14 mouse cellular contexts compared by ENCODE assay signal in the genomic region with DNA sequence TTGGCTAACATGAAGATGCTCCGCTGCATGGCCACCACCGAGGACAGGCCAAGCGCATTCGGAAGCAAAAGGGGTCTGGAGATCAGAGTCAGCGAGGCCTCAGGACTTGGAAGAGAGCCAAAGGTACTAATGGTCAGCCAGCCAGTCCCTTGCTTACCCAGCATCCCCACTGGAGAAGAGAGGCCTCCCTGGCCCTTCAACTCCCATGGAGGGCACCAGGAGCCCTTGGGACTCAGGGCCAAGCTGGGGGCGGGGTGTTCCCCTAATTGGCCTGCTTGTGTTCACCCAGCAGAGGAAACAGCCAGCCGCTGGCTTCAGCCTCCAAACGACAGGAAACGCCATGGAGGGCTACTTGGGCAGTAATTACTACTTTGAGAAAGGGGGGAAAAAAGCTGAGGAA. TPM values are rescaled to one million over a fixed set of nuclear protein-coding genes. Genes with fewer than 3 reads are reported as not detected.
A peak's percentile ranks its signal among the peaks of the same experiment; 100 is the strongest.
DNase-seq lines count a peak whose midpoint lies in the region; ATAC-seq lines count a peak whose summit lies in the region.
"Had no signal": no experiment of that assay in that cellular context is flagged by ENCODE, and none has a peak within 500 bp of the region (broad histone marks: within the 10 kb centered on the region; RNA-seq: fewer than 3 reads in every experiment).

No protein-coding gene starts in this region.

- H3K9ac ChIP-seq in hindbrain, embryonic 12.5 days, result no peak overlapping the region
- H3K9ac ChIP-seq: neural tube, embryonic 13.5 days had no signal

- H3K9me3 ChIP-seq in heart, embryonic 10.5 days, result no peaks in the 10 kb centered on the region
- H3K9me3 ChIP-seq in hindbrain, embryonic 12.5 days (replicated peaks), result no peaks in the 10 kb centered on the region
- H3K9me3 ChIP-seq: neural tube, embryonic 13.5 days had no signal

- no peak for DNase-seq in heart, embryonic 10.5 days (ENCODE audit: low spot score)
- DNase-seq in heart, postnatal 36 days, result no peak
- peak; percentile 25 for DNase-seq in ovary, postnatal 36 days (ENCODE audit: low spot score)
- DNase-seq in ovary, postnatal 14 days (ENCODE audit: low spot score), result no peak
- DNase-seq in lung, postnatal 10 days, result peak; percentile 48
- peak; percentile 39 to 55 for DNase-seq in thymus, postnatal 36 days
- DNase-seq in testis, postnatal 14 days (ENCODE audit: low spot score), result no peak
- DNase-seq: cerebellum, adult 8-10 months; heart, postnatal 14 days had no signal

- H3K4me1 ChIP-seq in heart, embryonic 10.5 days, result peaks cover 48% of the 10 kb centered on the region
- H3K4me1 ChIP-seq in hindbrain, embryonic 12.5 days, result peaks cover 7% of the 10 kb centered on the region; the same call in 1 of the 2 replicates

- H3K27me3 ChIP-seq in heart, embryonic 10.5 days (ENCODE audit: insufficient read depth, poor library complexity, severe bottlenecking), result no peaks in the 10 kb centered on the region; the same call in 1 of the 2 replicates
- H3K27me3 ChIP-seq in hindbrain, embryonic 12.5 days, result 0 out of 2 replicates have a peak, but pooled peaks cover 2% of the 10 kb centered on the region
- H3K27me3 ChIP-seq: CH12.LX; neural tube, embryonic 13.5 days had no signal

- ATAC-seq in hindbrain, embryonic 12.5 days (ENCODE audit: low FRiP score), result no peak

- no peaks in the 10 kb centered on the region for H3K36me3 ChIP-seq in heart, embryonic 10.5 days
- H3K36me3 ChIP-seq in hindbrain, embryonic 12.5 days, result no peaks in the 10 kb centered on the region
- H3K36me3 ChIP-seq: neural tube, embryonic 13.5 days had no signal

- intact Hi-C loops in heart, postnatal 36 days (cut with DNase I), result no loop called here

- peak overlapping the region; percentile 17; the same call in 1 of the 2 replicates for H3K27ac ChIP-seq in heart, embryonic 10.5 days
- no peak overlapping the region for H3K27ac ChIP-seq in hindbrain, embryonic 12.5 days
- H3K27ac ChIP-seq: left cerebral cortex, adult 2 months; neural tube, embryonic 13.5 days had no signal

- H3K4me2 ChIP-seq in hindbrain, embryonic 12.5 days (replicated peaks), result no peak overlapping the region
- H3K4me2 ChIP-seq: neural tube, embryonic 13.5 days had no signal

- 43% methylated on average over 9 of the region's 9 CpGs for WGBS in heart, embryonic 10.5 days
- WGBS in hindbrain, embryonic 12.5 days, result 55% methylated on average over 9 of the region's 9 CpGs

- no peak overlapping the region for H3K4me3 ChIP-seq in heart, embryonic 10.5 days
- H3K4me3 ChIP-seq in hindbrain, embryonic 12.5 days, result no peak overlapping the region
- H3K4me3 ChIP-seq: left cerebral cortex, adult 2 months; neural tube, embryonic 13.5 days had no signal

RNA-seq across cellular contexts. Expression of gene Gm826, which starts 5.1 kb away (rescaled TPM):
- 23.5 and 40.2 TPM in 2 replicates for polyA plus RNA-seq in heart, embryonic 10.5 days (2016; fragmentation: Nextera tagmentation; extraction: Ambion mirVana)
- total RNA-seq in heart, postnatal 36 days (2021), result 1 to 10 TPM; 7.1 to 8.8 TPM
- not detected in 2 replicates for polyA plus RNA-seq in hindbrain, embryonic 12.5 days (2016; fragmentation: Nextera tagmentation; extraction: Ambion mirVana)
- total RNA-seq: left cerebral cortex, adult 2 months had no signal
- polyA plus RNA-seq: neural tube, embryonic 13.5 days; stomach, embryonic 14.5 days had no signal

RNA-seq across cellular contexts. Expression of gene Mafb, which starts 38.0 kb away (rescaled TPM):
- polyA plus RNA-seq in heart, embryonic 10.5 days (2016; fragmentation: Nextera tagmentation; extraction: Ambion mirVana), result 4.6 and 5.5 TPM in 2 replicates
- total RNA-seq in heart, postnatal 36 days (2021), result 10 to 100 TPM; 11.7 to 16.2 TPM
- 17.9 and 23.9 TPM in 2 replicates for polyA plus RNA-seq in hindbrain, embryonic 12.5 days (2016; fragmentation: Nextera tagmentation; extraction: Ambion mirVana)

Comparison
In these comparisons a context has a peak if more than half of its experiments do, and no peak if none do; other contexts are left out.
1. DNase-seq: peak in ovary, postnatal 36 days (single experiment), lung, postnatal 10 days (single experiment) and thymus, postnatal 36 days (2 of 2); none in heart, embryonic 10.5 days (single experiment), heart, postnatal 36 days (0 of 2), ovary, postnatal 14 days (single experiment) and testis, postnatal 14 days (single experiment).
2. RNA of gene Gm826, which starts 5.1 kb away (polyA plus RNA-seq): 23.5 to 40.2 TPM in heart, embryonic 10.5 days; not detected in hindbrain, embryonic 12.5 days; every median in the first group is over 10 times any median in the second.